Mouse (Mus musculus): ENCODE results near the gene Reep3. TPM values are rescaled to one million over a fixed set of nuclear protein-coding genes. Genes with fewer than 3 reads are reported as not detected.

Gene Reep3
- polyA plus RNA-seq, 1 experiment from 2014 or later, result 18.2 TPM

DNA sequence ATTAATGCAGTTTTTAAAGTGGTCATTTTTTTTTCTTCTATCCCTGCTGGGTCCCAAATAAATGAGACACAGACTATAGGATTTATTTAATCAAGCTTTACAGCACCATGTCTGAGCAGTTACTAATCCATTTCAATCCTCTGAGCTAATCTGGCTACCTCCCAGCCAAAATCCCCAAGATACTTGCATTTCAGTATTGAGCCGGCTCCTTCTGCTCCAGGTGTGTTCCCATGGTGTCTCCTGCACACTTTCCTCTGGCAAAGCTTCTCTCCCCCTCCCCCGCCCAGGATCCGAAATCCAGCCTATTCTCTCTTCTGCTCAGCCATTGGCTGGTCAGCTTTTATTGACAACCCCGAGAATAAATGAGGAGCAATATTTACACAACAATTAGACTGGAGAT is 122.3 kb downstream of the Reep3 start:
- no peak for DNase-seq (ENCODE audit: low spot score)

DNA sequence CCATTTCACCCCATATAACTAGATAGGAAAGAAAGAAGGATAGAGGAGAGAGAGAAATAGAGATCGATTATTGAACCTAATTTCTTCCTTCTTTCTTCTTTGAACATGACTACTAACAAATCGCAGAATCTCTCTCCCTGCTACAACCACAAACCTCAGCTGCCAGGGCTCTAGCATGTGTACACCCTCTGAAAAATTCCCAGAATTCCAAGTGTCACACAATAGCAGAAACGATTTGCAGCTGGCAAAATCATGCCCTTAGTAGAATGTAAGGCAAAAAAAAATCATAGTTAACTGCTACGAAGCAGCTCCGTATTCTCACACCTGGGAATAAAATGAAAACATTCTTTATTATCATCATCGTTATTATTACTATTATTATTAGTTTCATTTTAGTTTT is 122.9 kb downstream of the Reep3 start:
- no peak for DNase-seq (ENCODE audit: low spot score)

GRCm38 (mm10) chr10:66973274-66973673 is 123.5 kb downstream of the Reep3 start:
- DNase-seq (ENCODE audit: low spot score), result no peak

DNA sequence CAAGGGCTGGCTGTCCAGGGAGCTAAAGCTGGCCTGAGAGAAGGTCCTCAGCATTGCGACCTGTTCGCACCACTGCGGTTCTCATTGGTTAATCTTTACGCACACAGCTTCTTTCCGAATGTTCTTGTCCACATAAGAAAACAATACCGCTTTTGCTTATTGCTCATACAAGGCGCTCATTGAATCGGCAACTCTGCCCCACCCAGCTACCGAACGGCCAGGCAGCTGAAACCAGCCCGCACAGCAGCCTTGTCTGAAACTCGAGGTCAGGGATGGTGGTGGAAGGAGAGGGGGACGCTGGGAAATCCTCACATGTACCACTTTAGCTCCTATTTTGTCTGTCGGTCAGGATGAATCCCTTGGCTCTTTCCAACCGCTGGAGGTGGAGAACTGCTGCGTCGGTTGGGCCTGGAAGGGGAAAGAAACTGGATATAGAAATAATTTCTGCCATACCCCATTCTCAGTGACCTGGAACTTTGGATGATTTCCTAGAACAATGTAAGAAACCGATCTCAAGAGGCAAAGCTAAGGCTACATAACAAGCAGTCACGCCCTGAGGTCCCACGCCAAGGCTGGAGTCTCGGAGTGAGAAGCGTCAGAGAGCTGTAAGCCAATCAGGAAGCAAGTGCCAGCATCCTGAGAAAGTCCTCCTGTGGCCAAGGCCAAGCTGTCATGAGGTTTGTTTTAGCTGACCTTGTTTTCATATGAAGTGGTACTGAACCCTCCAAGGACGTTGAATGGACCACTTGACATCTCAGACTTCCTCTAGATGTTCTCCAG is 126.2 kb downstream of the Reep3 start:
- no peak for DNase-seq (ENCODE audit: low spot score)

GRCm38 (mm10) chr10:66969581-66969980 is 127.2 kb downstream of the Reep3 start:
- no peak for DNase-seq (ENCODE audit: low spot score)

DNA sequence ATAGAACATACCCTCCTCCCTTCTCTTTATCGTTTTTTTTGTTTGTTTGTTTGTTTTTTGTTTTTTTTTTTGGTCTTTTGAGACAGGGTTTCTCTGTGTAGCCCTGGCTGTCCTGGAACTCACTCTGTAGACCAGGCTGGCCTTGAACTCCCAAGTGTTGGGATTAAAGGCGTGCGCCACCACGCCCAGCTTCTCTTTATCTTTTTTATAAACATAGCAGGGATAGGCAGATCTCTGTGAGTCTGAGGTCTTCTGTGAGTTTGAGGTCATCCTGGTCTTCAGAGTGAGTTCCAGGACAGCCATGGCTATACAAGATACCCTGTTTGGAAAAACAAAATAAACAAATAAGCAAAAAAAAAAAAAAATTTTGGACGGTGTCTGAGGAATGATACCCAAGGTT is 127.7 kb downstream of the Reep3 start:
- DNase-seq (ENCODE audit: low spot score), result no peak

GRCm38 (mm10) chr10:66968541-66968940 is 128.2 kb downstream of the Reep3 start:
- no peak for DNase-seq (ENCODE audit: low spot score)

- no peak for DNase-seq (ENCODE audit: low spot score)
Measured at GRCm38 (mm10) chr10:66966391-66967109, 130.2 kb downstream of the Reep3 start.

- no peak for DNase-seq (ENCODE audit: low spot score)
Measured at GRCm38 (mm10) chr10:66960136-66960535, 136.6 kb downstream of the Reep3 start.

Other genes starting within 250 kb of the Reep3 start
- gene Jmjd1c, start 820 bp downstream of the Reep3 start, polyA plus RNA-seq (2015; fragmentation: Nextera tagmentation; extraction: Ambion mirVana), result 53.5 and 61.4 TPM in 2 replicates
- 46.5 and 47.5 TPM in 2 replicates for gene Nrbf2, start 188.4 kb upstream of the Reep3 start, polyA plus RNA-seq (2015; fragmentation: Nextera tagmentation; extraction: Ambion mirVana)